Mouse (Mus musculus): ENCODE results near the gene Abcc4. TPM values are rescaled to one million over a fixed set of nuclear protein-coding genes. Genes with fewer than 3 reads are reported as not detected.

Abcc4 gene
- total and polyA plus RNA-seq, 2 experiments, result 0.89 to 3.0 TPM

DNA sequence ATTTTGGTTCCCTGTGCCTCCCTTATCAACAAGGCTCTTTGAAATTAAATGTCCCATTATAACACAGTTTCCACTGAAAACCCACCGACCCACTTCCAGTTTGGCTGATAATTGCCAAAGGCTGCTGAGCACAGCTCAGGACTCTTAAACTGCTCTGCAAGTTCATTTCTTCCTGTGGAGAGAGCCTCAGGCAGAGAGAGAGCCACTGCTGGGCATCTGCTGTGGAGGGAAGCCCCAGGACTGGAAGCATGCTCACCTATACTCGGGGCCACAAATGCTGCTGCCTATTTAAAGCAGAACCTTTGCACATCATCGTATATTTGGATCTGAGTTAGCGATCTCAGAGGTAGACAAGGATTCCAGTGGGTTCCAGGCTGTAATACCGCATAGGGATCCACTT is 139.2 kb downstream of the Abcc4 start:
- Histone ChIP-seq H3K27ac (replicated peaks; ENCODE audit: insufficient read depth, low read depth, low read length) (no peak overlapping the region), H3K79me2 (ENCODE audit: control insufficient read depth, insufficient read depth, low read length) (0 out of 2 replicates have a peak, but pooled peaks cover 2% of the 10 kb centered on the region)

GRCm38 (mm10) chr14:118566214-118566688 is 139.8 kb downstream of the Abcc4 start:
- no peak for DNase-seq (ENCODE audit: extremely low read depth, low read depth, low spot score)
- Histone ChIP-seq H3K4me3 (ENCODE audit: insufficient read depth, low read depth, low read length) (no peak overlapping the region), H3K36me3 (ENCODE audit: control insufficient read depth, insufficient read depth, low read length) (no peaks in the 10 kb centered on the region), H3K27me3 (ENCODE audit: control insufficient read depth, insufficient read depth, low read length) (no peaks in the 10 kb centered on the region), H3K4me1 (ENCODE audit: control insufficient read depth, insufficient read depth, low read length) (no peaks in the 10 kb centered on the region), H3K27ac (replicated peaks; ENCODE audit: insufficient read depth, low read depth, low read length) (no peak overlapping the region), H3K79me2 (ENCODE audit: control insufficient read depth, insufficient read depth, low read length) (0 out of 2 replicates have a peak, but pooled peaks cover 1% of the 10 kb centered on the region), H3K9ac (ENCODE audit: low read depth, low read length) (no peak overlapping the region)
- WGBS, result 47% methylated on average over 12 of the region's 12 CpGs
- TF ChIP-seq CTCF (IDR thresholded peaks at IDR 0.05; ENCODE audit: low read depth, low read length) (no peak), POLR2A (IDR thresholded peaks at IDR 0.05; ENCODE audit: extremely low read depth, insufficient read depth, low read length) (no peak)

More for the DNA sequence above, 139.2 kb downstream of the Abcc4 start:
- H3K4me3 ChIP-seq (ENCODE audit: insufficient read depth, low read depth, low read length), result no peak overlapping the region
- no peaks in the 10 kb centered on the region for H3K27me3 ChIP-seq (ENCODE audit: control insufficient read depth, insufficient read depth, low read length)
- no peaks in the 10 kb centered on the region for H3K4me1 ChIP-seq (ENCODE audit: control insufficient read depth, insufficient read depth, low read length)
- no peak for TF ChIP-seq CTCF (IDR thresholded peaks at IDR 0.05; ENCODE audit: low read depth, low read length)
- no peak for TF ChIP-seq POLR2A (IDR thresholded peaks at IDR 0.05; ENCODE audit: extremely low read depth, insufficient read depth, low read length)
- WGBS, result 80% methylated on average over 5 of the region's 5 CpGs
- H3K9ac ChIP-seq (ENCODE audit: low read depth, low read length), result no peak overlapping the region
- DNase-seq (ENCODE audit: extremely low read depth, low read depth, low spot score), result no peak
- no peaks in the 10 kb centered on the region for H3K36me3 ChIP-seq (ENCODE audit: control insufficient read depth, insufficient read depth, low read length)

- Histone ChIP-seq H3K27me3 (ENCODE audit: control insufficient read depth, insufficient read depth, low read length) (no peaks in the 10 kb centered on the region), H3K79me2 (ENCODE audit: control insufficient read depth, insufficient read depth, low read length) (no peaks in the 10 kb centered on the region), H3K36me3 (ENCODE audit: control insufficient read depth, insufficient read depth, low read length) (no peaks in the 10 kb centered on the region), H3K9ac (ENCODE audit: low read depth, low read length) (no peak overlapping the region), H3K4me3 (ENCODE audit: insufficient read depth, low read depth, low read length) (no peak overlapping the region), H3K27ac (replicated peaks; ENCODE audit: insufficient read depth, low read depth, low read length) (no peak overlapping the region), H3K4me1 (ENCODE audit: control insufficient read depth, insufficient read depth, low read length) (no peaks in the 10 kb centered on the region)
- DNase-seq (ENCODE audit: extremely low read depth, low read depth, low spot score), result no peak
- 92% methylated on average over 5 of the region's 5 CpGs for WGBS
- TF ChIP-seq POLR2A (IDR thresholded peaks at IDR 0.05; ENCODE audit: extremely low read depth, insufficient read depth, low read length) (no peak), CTCF (IDR thresholded peaks at IDR 0.05; ENCODE audit: low read depth, low read length) (no peak)
Measured at GRCm38 (mm10) chr14:118565696-118566095, 140.3 kb downstream of the Abcc4 start.

DNA sequence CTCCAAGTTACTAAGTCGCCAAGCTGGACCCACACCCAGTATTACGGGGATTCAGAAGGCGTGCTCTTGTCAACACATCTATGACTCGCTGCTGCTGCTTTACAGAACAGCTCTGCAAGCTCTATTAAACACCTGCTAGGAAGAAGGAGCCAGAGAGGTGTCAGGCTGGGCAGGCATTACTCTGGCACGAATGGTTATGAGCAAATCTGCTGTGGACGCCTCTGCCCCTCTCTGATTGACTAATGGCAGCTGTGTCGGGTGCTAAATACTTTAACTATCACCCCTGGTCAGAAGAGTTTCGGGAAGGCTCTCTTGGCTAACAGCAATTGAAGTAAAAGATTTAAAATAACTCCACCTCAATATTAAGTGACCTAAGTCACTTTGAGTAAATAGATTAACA is 142.4 kb downstream of the Abcc4 start:
- WGBS, result 74% methylated on average over 8 of the region's 8 CpGs
- H3K27me3 ChIP-seq (ENCODE audit: control insufficient read depth, insufficient read depth, low read length), result no peaks in the 10 kb centered on the region

GRCm38 (mm10) chr14:118552901-118553475 is 153.0 kb downstream of the Abcc4 start:
- Histone ChIP-seq H3K4me1 (ENCODE audit: control insufficient read depth, insufficient read depth, low read length) (0 out of 2 replicates have a peak, but pooled peaks cover 2% of the 10 kb centered on the region), H3K9ac (ENCODE audit: low read depth, low read length) (no peak overlapping the region), H3K4me3 (ENCODE audit: insufficient read depth, low read depth, low read length) (no peak overlapping the region), H3K27ac (replicated peaks; ENCODE audit: insufficient read depth, low read depth, low read length) (no peak overlapping the region), H3K27me3 (ENCODE audit: control insufficient read depth, insufficient read depth, low read length) (no peaks in the 10 kb centered on the region), H3K36me3 (ENCODE audit: control insufficient read depth, insufficient read depth, low read length) (no peaks in the 10 kb centered on the region), H3K79me2 (ENCODE audit: control insufficient read depth, insufficient read depth, low read length) (no peaks in the 10 kb centered on the region)
- no peak for DNase-seq (ENCODE audit: extremely low read depth, low read depth, low spot score)
- WGBS, result 90% methylated on average over 20 of the region's 20 CpGs
- TF ChIP-seq POLR2A (IDR thresholded peaks at IDR 0.05; ENCODE audit: extremely low read depth, insufficient read depth, low read length) (no peak), CTCF (IDR thresholded peaks at IDR 0.05; ENCODE audit: low read depth, low read length) (no peak)

More for the DNA sequence above, 142.4 kb downstream of the Abcc4 start:
- no peak overlapping the region for H3K27ac ChIP-seq (replicated peaks; ENCODE audit: insufficient read depth, low read depth, low read length)
- H3K4me3 ChIP-seq (ENCODE audit: insufficient read depth, low read depth, low read length), result no peak overlapping the region
- H3K4me1 ChIP-seq (ENCODE audit: control insufficient read depth, insufficient read depth, low read length), result no peaks in the 10 kb centered on the region
- TF ChIP-seq CTCF (IDR thresholded peaks at IDR 0.05; ENCODE audit: low read depth, low read length) (no peak), POLR2A (IDR thresholded peaks at IDR 0.05; ENCODE audit: extremely low read depth, insufficient read depth, low read length) (no peak)
- no peaks in the 10 kb centered on the region for H3K36me3 ChIP-seq (ENCODE audit: control insufficient read depth, insufficient read depth, low read length)
- no peak for DNase-seq (ENCODE audit: extremely low read depth, low read depth, low spot score)
- H3K9ac ChIP-seq (ENCODE audit: low read depth, low read length), result no peak overlapping the region
- H3K79me2 ChIP-seq (ENCODE audit: control insufficient read depth, insufficient read depth, low read length), result no peaks in the 10 kb centered on the region

- H3K36me3 ChIP-seq (ENCODE audit: control insufficient read depth, insufficient read depth, low read length), result no peaks in the 10 kb centered on the region
- H3K4me3 ChIP-seq (ENCODE audit: insufficient read depth, low read depth, low read length), result no peak overlapping the region
- no peak overlapping the region; the same call in 1 of the 2 replicates for H3K27ac ChIP-seq (replicated peaks; ENCODE audit: insufficient read depth, low read depth, low read length)
- DNase-seq (ENCODE audit: extremely low read depth, low read depth, low spot score), result no peak
- no peaks in the 10 kb centered on the region for H3K27me3 ChIP-seq (ENCODE audit: control insufficient read depth, insufficient read depth, low read length)
- 0 out of 2 replicates have a peak, but pooled peaks cover 2% of the 10 kb centered on the region for H3K4me1 ChIP-seq (ENCODE audit: control insufficient read depth, insufficient read depth, low read length)
- no peak for TF ChIP-seq POLR2A (IDR thresholded peaks at IDR 0.05; ENCODE audit: extremely low read depth, insufficient read depth, low read length)
- no peak for TF ChIP-seq CTCF (IDR thresholded peaks at IDR 0.05; ENCODE audit: low read depth, low read length)
- no peaks in the 10 kb centered on the region for H3K79me2 ChIP-seq (ENCODE audit: control insufficient read depth, insufficient read depth, low read length)
- H3K9ac ChIP-seq (ENCODE audit: low read depth, low read length), result no peak overlapping the region
- WGBS, result 78% methylated on average over 5 of the region's 5 CpGs
Measured at GRCm38 (mm10) chr14:118552390-118552789, 153.6 kb downstream of the Abcc4 start.

Data from liver, adult 2 months (tissue).